Mouse (Mus musculus): ENCODE results near the gene Brip1. TPM values are rescaled to one million over a fixed set of nuclear protein-coding genes. Genes with fewer than 3 reads are reported as not detected.

The Brip1 gene
- total RNA-seq, 1 experiment from 2014 or later: 3.9 TPM

DNA sequence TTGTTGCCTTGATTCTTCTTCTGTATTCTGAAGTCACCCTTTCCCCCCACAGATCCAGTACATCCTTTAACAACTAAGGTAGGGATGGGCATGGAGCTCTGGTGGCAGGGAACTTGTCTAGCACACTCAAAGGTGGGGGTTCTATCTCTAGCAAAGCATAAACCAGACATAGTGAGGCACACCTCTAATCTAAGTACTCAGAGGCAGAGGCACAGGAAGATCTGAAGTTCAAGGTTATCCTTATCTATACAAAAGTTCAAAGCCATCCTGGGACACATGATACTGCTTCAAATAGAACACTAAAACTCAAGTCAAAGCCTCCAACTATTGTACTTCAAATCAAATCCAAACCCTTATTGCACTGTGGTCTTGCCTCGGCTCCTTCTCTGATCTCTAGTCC lies 85.0 kb downstream of the Brip1 start:
- DNase-seq: no peak

DNA sequence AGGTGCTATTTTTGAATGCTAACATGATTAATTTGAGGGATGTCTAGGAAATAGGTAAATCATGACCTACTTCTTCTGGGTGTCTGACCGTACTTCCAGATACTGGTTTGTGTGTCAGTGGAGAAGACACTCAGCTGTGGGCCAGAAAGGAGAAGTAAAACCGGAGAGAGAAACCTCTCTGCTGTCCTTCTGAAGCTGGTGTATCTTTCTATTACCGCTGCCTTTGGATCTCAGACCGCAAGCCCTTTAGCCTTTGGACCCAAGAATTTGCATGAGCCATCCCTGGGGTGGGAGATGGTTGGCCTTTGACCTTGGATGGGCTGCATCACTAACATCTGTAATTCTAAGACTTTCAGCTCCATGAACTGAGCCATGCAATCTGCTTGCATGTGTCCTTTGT lies 93.7 kb downstream of the Brip1 start:
- no peak for DNase-seq

DNA sequence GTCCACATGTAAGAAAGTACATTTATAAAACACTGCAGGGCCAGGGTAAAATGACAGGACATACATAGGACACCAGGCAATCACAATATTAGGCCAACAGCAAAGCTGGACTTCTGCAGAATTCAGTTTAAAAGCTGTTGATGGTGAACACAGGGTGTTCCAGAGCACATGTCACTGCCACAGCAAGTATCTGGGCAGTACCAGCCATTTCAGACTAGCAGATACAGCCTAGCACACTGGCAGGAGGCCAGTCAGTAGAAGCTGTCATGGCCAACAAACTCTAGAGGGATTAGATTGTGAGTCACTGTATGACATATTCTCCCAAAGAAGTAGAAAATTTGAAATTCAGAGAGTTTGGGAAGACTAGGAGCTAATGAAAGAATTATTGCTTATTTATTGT lies 94.4 kb downstream of the Brip1 start:
- peak; percentile 73 for DNase-seq

- no peak for DNase-seq
Measured at GRCm38 (mm10) chr11:86101191-86101590, 99.8 kb downstream of the Brip1 start.

DNA sequence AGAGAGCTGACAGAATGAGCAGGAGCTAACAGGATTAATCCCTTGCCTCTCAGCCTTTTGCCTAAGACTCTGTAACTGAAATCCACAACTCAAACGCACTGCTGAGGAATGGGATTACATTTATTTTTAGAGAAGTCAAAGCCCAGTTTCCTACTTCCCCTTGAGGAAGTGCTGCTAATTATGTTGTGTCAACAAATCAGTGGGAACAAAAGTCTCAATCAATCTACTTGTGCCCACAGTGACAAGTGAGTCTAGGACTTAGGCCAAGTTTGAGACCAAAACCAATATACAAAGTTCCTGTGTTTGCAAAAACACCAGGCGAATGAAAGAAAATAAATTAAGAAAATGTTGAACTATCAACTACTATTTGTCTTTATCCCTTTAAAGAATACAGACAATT lies 101.7 kb downstream of the Brip1 start:
- DNase-seq: no peak

DNA sequence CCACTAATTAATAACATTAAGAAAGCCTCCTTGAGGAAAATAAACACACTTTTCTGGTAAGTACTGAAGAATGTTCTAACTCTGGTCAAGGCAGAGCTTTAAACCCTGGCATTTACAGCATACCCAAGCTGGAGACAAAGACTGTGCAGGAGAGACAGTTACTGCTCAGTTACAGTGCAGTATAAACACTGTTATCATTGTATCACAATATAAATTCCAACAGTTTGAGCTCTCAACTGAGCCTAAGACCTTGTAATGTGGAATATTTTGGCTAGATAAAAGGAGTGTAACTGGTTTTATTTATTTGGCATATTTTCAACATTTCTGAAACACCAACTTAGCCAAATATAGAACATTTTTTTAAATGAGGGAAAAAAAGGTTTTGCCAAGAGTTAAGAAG lies 112.2 kb downstream of the Brip1 start:
- no peak for DNase-seq

DNA sequence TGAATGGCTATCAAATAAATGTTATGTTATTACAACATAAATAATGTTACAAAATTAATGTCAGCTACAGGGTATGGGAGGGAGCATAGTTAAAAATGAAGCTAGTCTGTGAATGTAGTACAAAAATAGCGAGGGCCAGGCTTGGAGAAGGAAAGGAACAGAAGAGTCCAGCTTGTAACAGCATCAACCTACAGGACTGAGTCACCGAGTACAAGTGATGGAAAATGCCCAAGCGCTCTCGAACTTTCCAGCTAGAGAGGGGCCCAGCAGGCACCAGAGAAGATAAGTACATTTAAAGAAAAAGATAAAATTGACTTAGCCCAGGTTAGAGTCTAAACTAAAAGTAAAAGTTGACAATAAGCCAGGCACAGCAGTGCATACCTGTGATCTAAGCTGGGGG lies 116.5 kb downstream of the Brip1 start:
- no peak for DNase-seq

DNA sequence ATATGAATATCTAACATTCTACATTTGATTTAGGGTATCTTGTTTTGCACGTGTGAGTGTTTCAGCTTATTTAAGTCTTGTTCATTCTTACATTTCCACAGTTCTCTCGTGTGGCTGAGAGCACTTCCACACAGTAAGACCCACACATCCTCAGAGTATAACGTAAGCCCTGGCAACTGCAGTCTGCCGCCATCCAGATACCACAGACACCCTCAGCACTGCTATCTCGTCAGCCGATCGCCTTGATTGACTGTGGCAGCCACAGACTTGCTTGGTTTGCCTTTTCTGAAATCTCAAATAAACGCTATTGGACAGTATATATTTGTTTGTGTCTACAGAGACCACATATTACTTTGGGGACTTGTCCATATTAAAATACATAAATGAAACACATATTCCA lies 123.0 kb downstream of the Brip1 start:
- DNase-seq: no peak

GRCm38 (mm10) chr11:86076966-86077365 lies 124.0 kb downstream of the Brip1 start:
- no peak for DNase-seq

DNA sequence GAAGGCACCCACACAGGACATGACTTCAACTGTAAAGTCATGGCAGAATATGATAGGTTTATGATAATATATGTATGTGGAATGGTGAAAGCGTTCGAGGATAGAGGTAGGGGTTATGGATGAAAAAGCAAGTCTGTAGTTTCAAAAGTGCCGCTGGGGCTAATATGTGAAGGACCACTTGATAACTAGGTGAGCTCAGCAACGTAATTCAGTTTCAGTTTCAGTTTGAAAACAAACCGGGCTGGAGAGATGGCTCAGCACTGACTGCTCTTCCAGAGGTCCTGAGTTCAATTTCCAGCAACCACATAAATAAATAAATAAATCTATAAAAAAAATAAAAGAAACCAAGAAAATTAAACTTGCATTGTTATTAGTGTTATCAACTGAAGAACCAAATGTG lies 124.6 kb downstream of the Brip1 start:
- DNase-seq: no peak

- no peak for DNase-seq
Measured at GRCm38 (mm10) chr11:86075371-86075770, 125.6 kb downstream of the Brip1 start.

- no peak for DNase-seq
Measured at GRCm38 (mm10) chr11:86068651-86069050, 132.3 kb downstream of the Brip1 start.

- DNase-seq: peak; percentile 11
Measured at GRCm38 (mm10) chr11:86067154-86067553, 133.8 kb downstream of the Brip1 start.

DNA sequence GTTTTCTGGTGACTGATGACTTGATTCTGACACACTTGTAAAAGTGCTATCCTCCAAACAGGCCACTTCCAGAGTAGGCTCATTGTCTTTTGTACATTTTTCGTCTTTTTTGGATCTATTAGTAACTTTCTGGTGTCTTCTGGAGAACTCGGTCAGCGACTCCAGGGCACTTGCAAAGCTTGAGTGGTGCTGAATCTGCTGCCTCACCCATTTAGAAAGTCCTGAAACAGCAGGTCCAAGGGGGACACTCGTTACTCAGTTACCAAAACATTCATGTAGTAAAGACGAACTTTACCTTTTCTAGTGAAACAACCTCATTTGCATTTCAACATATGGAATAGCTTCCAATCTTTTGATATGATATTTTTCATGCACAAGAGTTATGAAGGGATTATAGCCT lies 136.1 kb downstream of the Brip1 start:
- no peak for DNase-seq

- DNase-seq: no peak
Measured at GRCm38 (mm10) chr11:86061243-86061642, 139.8 kb downstream of the Brip1 start.

- peak; percentile 26 for DNase-seq
Measured at GRCm38 (mm10) chr11:86059123-86059522, 141.9 kb downstream of the Brip1 start.

DNA sequence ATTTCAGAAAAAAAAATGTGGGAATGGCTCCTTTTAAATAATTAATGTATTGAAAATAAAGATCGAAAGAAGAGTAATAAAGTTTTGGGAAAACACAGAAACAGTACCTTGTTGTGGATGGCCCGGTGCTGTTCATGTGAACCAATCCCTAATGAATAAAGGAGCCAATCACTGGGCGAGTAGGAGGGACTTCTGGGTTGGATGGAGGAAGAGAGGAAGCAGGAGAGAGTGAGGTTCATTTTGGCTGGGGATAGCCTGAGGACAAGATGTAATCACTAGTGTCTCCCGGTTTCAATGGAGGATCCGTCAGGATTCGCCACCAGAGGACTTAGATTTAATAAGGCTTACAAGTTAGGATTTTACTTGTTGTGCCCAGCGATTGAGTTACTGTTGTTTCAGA lies 145.2 kb downstream of the Brip1 start:
- no peak for DNase-seq

- no peak for DNase-seq
Measured at GRCm38 (mm10) chr11:86051383-86051782, 149.6 kb downstream of the Brip1 start.

DNA sequence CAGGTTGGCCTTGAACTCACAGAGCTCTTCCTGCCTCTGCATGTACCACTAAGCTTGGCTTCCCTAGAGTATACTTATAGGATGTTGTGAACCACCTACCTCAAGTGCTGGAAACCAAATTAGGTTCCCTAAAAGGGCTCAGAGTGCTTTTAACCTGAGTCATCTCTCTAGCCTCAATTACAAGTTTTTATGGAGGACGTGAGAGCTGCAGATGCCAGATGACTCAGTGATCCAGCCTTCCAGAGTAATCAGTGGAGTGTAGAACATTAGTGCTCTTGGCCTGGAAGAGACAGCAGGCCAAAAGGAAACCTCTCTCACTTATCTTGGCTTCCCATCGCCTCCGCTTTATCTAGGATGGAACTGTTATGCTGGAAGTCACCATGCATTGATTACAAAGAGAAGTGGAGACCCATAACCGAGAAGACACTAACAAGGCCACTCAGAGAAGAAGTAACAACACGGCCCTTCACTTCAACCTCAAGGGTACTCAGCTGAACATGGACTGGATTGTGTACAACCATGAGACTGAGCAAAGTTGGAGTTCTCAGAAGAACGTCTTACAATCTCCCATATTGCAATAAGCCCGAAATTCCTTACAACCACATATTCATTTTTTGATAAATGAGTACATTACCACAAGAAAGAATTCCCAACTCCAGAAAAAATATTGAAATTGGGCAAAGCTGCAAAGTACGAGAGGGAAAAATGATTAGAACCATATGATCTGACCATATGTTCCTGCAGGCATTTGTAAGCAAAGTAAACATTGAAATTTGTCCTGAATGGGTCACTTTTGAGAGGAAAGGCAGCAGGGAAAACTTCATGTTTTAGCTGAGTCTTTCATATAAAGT lies 150.3 kb downstream of the Brip1 start:
- peak; percentile 32 for DNase-seq

DNA sequence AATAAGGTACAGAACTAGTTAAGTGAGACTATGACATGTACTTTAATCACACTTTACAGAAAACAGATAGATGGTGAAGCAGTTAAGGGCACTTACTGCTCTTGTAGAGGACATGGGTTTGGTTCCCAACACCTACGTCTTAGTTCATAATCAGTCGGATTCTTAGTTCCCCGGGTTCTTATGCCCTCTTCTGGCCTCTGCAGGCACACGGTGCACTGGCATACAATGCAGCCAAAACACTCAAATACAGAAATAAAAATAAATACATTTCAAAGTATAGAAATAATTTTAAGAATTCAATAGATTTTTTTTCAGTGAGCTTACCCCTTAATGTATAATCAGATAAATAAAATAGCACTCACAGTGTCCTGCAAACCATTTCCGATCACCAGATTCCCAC lies 161.0 kb downstream of the Brip1 start:
- DNase-seq: no peak

DNA sequence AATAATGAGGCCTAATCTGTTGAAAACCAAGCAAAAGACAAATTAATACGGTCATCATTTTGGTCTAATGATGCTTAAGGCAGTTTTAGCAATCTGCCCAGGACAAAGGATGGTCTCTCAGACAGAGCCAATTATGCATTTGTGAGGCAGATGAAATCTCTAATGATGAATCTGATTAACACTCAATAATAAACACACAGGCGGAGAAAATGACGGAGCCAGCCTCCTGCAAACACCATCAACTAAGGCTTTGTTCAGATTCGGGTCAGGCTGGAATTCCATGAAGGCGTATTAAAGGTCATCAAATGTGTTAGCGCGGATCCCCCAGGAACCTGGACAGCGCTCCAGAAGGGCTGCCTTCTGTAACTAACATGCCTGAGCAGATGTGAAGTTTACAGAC lies 161.6 kb downstream of the Brip1 start:
- DNase-seq: no peak

- DNase-seq: no peak
Measured at GRCm38 (mm10) chr11:86038701-86039100, 162.3 kb downstream of the Brip1 start.

GRCm38 (mm10) chr11:86032910-86033309 lies 168.1 kb downstream of the Brip1 start:
- no peak for DNase-seq

GRCm38 (mm10) chr11:86028034-86028433 lies 173.0 kb downstream of the Brip1 start:
- no peak for DNase-seq
